Mouse (Mus musculus) midbrain, embryonic 15.5 days (tissue): ENCODE measurements around the gene Mdk. TPM values are rescaled to one million over a fixed set of nuclear protein-coding genes. Genes with fewer than 3 reads are reported as not detected.

ENCODE experiments used
- ATAC-seq: fragments of 200-750 bp; cut with Nextera tagmentation; replicated peaks from 2 replicates; pipeline ENCODE4 v1.8.0; 2017; ENCODE audit warnings: moderate TSS enrichment
- H3K27ac ChIP-seq: fragments of 300-500 bp; sonication (generic); 2 replicates; pipeline ENCODE4 v1.5.1; 2015; ENCODE audit warnings: mild to moderate bottlenecking, inconsistent platforms
- H3K27me3 ChIP-seq: fragments of 300-500 bp; sonication (generic); replicated peaks from 2 replicates; pipeline ENCODE4 v1.6.1; 2015; ENCODE audit warnings: inconsistent platforms
- H3K36me3 ChIP-seq: fragments of 300-500 bp; sonication (generic); replicated peaks from 2 replicates; pipeline ENCODE4 v1.6.1; 2015; ENCODE audit warnings: inconsistent platforms
- H3K4me1 ChIP-seq: fragments of 300-500 bp; sonication (generic); 2 replicates; pipeline ENCODE4 v1.6.1; 2015; ENCODE audit warnings: inconsistent platforms
- H3K4me2 ChIP-seq: fragments of 300-500 bp; sonication (generic); 2 replicates; pipeline ENCODE4 v1.6.1; 2015; ENCODE audit warnings: inconsistent platforms, mild to moderate bottlenecking, moderate library complexity
- H3K4me3 ChIP-seq: fragments of 300-500 bp; sonication (generic); 2 replicates; pipeline ENCODE4 v1.5.1; 2015; ENCODE audit warnings: mild to moderate bottlenecking, inconsistent platforms
- H3K9ac ChIP-seq: fragments of 300-500 bp; sonication (generic); 2 replicates; pipeline ENCODE4 v1.6.1; 2015; ENCODE audit warnings: mild to moderate bottlenecking, inconsistent platforms
- H3K9me3 ChIP-seq: fragments of 300-500 bp; sonication (generic); 2 replicates; pipeline ENCODE4 v1.6.1; 2016; ENCODE audit warnings: inconsistent platforms
- WGBS: fragments of 180-500 bp; shearing (Covaris S2); methylation state at CpG from one replicate; pipeline ENCODE4 v1.1.7; 2015; ENCODE audit warnings: mixed read lengths; 5-methylcytosine and 5-hydroxymethylcytosine counted together
- polyA plus RNA-seq: library from polyadenylated mRNA; unstranded; fragments of >200 nt; fragmentation: Nextera tagmentation; extraction: Ambion mirVana; gene quantifications from 2 replicates; pipeline ENCODE4 v1.2.1, GENCODE M21; 2015

Mdk gene
- polyA plus RNA-seq, 1 experiment from 2014 or later: 132 TPM

- peaks cover 17% of the 10 kb centered on the region for H3K4me1 ChIP-seq
- no peak overlapping the region for H3K4me2 ChIP-seq
- no peak overlapping the region for H3K4me3 ChIP-seq
- WGBS: 15% methylated on average over 20 of the region's 20 CpGs
- ATAC-seq: no peak
- H3K27me3 ChIP-seq: peaks cover 8% of the 10 kb centered on the region; the same call in 1 of the 2 replicates
- no peak overlapping the region for H3K9ac ChIP-seq
- H3K36me3 ChIP-seq: no peaks in the 10 kb centered on the region
- H3K27ac ChIP-seq: 0 out of 2 replicates have a peak overlapping the region, but pooled peaks have one; percentile 49
- no peaks in the 10 kb centered on the region for H3K9me3 ChIP-seq
These were observed 33.3 kb upstream of the Mdk start for GRCm38 (mm10) chr2:91965417-91965816.

DNA sequence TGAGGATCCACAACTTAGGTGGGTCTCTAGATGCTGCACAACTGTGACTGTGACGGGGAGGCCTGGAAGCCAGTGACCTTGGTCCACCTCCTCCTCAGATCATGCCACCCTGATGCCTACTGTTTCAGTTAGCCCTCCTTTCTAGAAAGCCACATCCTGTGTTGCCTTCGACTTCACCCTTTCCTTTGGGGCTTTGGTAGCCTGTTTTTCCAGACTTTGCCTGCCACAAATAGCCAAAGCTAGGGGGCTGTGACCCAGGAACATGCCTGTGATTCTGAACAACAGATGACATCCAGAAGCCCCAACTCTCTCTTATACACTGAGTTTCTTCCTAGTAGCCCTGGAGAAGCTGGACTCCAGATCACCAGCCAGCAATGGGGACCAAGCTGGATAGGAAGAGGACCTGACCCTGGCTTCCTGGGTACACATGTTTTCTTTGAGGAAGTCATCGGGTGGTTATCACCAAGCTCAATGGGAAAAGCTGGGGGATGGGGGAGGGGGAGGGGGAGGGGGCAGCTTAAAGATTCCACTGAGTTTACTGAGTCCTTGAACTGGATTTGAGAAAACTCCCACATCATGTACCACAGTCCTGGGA is 32.6 kb upstream of the Mdk start:
- no peak for ATAC-seq
- peaks cover 17% of the 10 kb centered on the region for H3K4me1 ChIP-seq

GRCm38 (mm10) chr2:91963443-91963932 is 31.4 kb upstream of the Mdk start:
- no peaks in the 10 kb centered on the region for H3K9me3 ChIP-seq
- peak overlapping the region; percentile 94 for H3K9ac ChIP-seq
- H3K4me1 ChIP-seq: peaks cover 17% of the 10 kb centered on the region
- H3K27me3 ChIP-seq: peaks cover 8% of the 10 kb centered on the region; the same call in 1 of the 2 replicates
- ATAC-seq: peak; percentile 94
- H3K4me3 ChIP-seq: peak overlapping the region; percentile 94
- peak overlapping the region; percentile 79 for H3K27ac ChIP-seq
- 0% methylated on average over 46 of the region's 57 CpGs for WGBS
- H3K36me3 ChIP-seq: no peaks in the 10 kb centered on the region
- peak overlapping the region; percentile 86 for H3K4me2 ChIP-seq

More for the DNA sequence above, 32.6 kb upstream of the Mdk start:
- no peak overlapping the region for H3K4me2 ChIP-seq
- WGBS: 77% methylated on average over 3 of the region's 3 CpGs
- H3K27ac ChIP-seq: no peak overlapping the region
- peaks cover 8% of the 10 kb centered on the region; the same call in 1 of the 2 replicates for H3K27me3 ChIP-seq
- no peak overlapping the region for H3K9ac ChIP-seq
- H3K4me3 ChIP-seq: no peak overlapping the region
- H3K36me3 ChIP-seq: no peaks in the 10 kb centered on the region
- H3K9me3 ChIP-seq: no peaks in the 10 kb centered on the region

- peak; percentile 66 for ATAC-seq
- WGBS: under 1% methylated on average over 39 of the region's 39 CpGs
- Histone ChIP-seq H3K4me3 (peak overlapping the region; percentile 94), H3K27ac (peak overlapping the region; percentile 79), H3K4me2 (peak overlapping the region; percentile 86), H3K36me3 (no peaks in the 10 kb centered on the region), H3K9me3 (no peaks in the 10 kb centered on the region), H3K27me3 (peaks cover 8% of the 10 kb centered on the region; the same call in 1 of the 2 replicates), H3K4me1 (peaks cover 20% of the 10 kb centered on the region), H3K9ac (peak overlapping the region; percentile 94)
These were observed 30.8 kb upstream of the Mdk start for GRCm38 (mm10) chr2:91962864-91963401.

DNA sequence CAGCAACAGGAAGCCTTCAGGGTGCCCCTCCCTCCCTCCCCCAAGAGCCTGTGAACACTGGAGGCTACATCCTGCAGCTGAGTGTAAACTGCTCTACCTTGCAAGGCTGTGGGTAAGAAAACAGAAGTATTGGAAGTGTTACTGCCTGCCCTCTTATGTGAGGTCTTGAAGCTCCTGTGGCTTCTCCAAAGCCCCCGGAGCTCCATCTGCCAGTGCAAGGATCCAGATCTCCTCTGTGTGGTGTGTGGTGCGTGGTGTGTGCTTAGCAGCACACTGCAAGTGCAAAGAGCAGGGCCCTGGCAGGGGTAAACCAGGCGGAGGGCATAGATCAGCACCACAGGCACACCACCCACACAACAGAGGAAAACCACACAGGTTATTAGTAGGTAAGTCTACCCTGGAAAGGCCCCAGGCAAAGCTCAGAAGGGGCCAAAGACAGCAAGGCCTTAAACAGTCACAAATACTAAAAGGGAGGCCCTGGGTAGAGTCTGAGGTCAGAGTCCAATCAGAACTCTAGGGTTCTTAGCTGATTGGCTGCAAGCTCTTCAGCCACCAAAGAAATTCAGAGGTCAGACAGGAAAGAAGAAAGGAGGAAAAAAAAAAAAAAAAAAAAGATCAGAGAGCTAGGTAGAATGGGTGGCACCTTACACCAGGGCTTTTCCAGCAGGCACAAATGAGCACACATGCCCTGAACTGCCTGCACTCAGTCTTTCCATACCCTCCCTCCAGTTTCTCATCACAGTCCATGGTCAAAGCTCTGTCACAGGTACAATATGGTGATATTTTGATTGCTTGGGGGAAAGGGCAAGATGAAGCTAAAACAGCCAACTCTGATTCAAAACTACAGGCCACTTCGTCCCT is 30.0 kb upstream of the Mdk start:
- Histone ChIP-seq H3K4me2 (peak overlapping the region; percentile 86), H3K9ac (peak overlapping the region; percentile 94), H3K4me3 (peak overlapping the region; percentile 94), H3K4me1 (peaks cover 26% of the 10 kb centered on the region), H3K27ac (no peak overlapping the region), H3K36me3 (no peaks in the 10 kb centered on the region), H3K27me3 (peaks cover 8% of the 10 kb centered on the region; the same call in 1 of the 2 replicates), H3K9me3 (no peaks in the 10 kb centered on the region)
- ATAC-seq: no peak
- 64% methylated on average over 4 of the region's 4 CpGs for WGBS

- ATAC-seq: no peak
- H3K4me2 ChIP-seq: no peak overlapping the region
- 0 out of 2 replicates have a peak, but pooled peaks cover under 1% of the 10 kb centered on the region for H3K27me3 ChIP-seq
- H3K9me3 ChIP-seq: no peaks in the 10 kb centered on the region
- H3K9ac ChIP-seq: no peak overlapping the region
- no peak overlapping the region for H3K27ac ChIP-seq
- 91% methylated on average over 5 of the region's 5 CpGs for WGBS
- H3K4me3 ChIP-seq: no peak overlapping the region
- peaks cover 29% of the 10 kb centered on the region for H3K4me1 ChIP-seq
- H3K36me3 ChIP-seq: no peaks in the 10 kb centered on the region
These were observed 28.4 kb upstream of the Mdk start for GRCm38 (mm10) chr2:91960459-91960858.

- Histone ChIP-seq H3K4me1 (peaks cover 29% of the 10 kb centered on the region), H3K4me3 (no peak overlapping the region), H3K9ac (no peak overlapping the region), H3K9me3 (no peaks in the 10 kb centered on the region), H3K27ac (no peak overlapping the region), H3K27me3 (no peaks in the 10 kb centered on the region), H3K36me3 (no peaks in the 10 kb centered on the region), H3K4me2 (no peak overlapping the region)
- no peak for ATAC-seq
- WGBS: 74% methylated on average over 11 of the region's 11 CpGs
These were observed 27.7 kb upstream of the Mdk start for GRCm38 (mm10) chr2:91959544-91960410.

GRCm38 (mm10) chr2:91958701-91959457 is 26.8 kb upstream of the Mdk start:
- H3K27me3 ChIP-seq: no peaks in the 10 kb centered on the region
- H3K9ac ChIP-seq: no peak overlapping the region
- H3K9me3 ChIP-seq: no peaks in the 10 kb centered on the region
- no peak overlapping the region for H3K27ac ChIP-seq
- H3K4me2 ChIP-seq: no peak overlapping the region
- 53% methylated on average over 10 of the region's 10 CpGs for WGBS
- H3K4me3 ChIP-seq: no peak overlapping the region
- peaks cover 27% of the 10 kb centered on the region for H3K4me1 ChIP-seq
- ATAC-seq: no peak
- no peaks in the 10 kb centered on the region for H3K36me3 ChIP-seq

GRCm38 (mm10) chr2:91958049-91958448 is 26.0 kb upstream of the Mdk start:
- ATAC-seq: no peak
- 85% methylated on average over 8 of the region's 8 CpGs for WGBS
- no peak overlapping the region for H3K27ac ChIP-seq
- H3K36me3 ChIP-seq: no peaks in the 10 kb centered on the region
- H3K9me3 ChIP-seq: no peaks in the 10 kb centered on the region
- H3K4me3 ChIP-seq: no peak overlapping the region
- no peaks in the 10 kb centered on the region for H3K27me3 ChIP-seq
- peaks cover 26% of the 10 kb centered on the region for H3K4me1 ChIP-seq
- H3K9ac ChIP-seq: no peak overlapping the region
- H3K4me2 ChIP-seq: no peak overlapping the region

DNA sequence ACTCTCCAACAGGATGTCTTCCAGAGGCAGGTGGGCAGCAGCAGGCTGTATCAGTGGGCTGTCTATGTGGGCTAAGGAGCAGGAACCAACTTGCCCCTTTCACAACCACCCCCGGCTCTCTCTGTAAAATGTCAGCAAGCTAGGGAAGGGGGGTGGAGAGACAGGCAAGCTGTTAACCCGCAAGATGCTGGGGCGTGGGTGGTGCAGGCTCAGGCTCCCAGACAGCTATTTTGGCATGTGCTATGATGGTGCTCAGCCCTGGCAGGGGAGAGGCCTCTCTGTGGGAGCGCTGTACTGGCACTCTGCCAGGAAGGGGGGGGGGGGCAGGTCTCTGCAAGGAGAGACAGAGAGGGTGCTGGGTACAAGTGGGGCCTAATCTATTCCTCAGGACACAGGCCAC is 25.0 kb upstream of the Mdk start:
- WGBS: 30% methylated on average over 4 of the region's 4 CpGs
- Histone ChIP-seq H3K9ac (no peak overlapping the region), H3K4me3 (no peak overlapping the region)

DNA sequence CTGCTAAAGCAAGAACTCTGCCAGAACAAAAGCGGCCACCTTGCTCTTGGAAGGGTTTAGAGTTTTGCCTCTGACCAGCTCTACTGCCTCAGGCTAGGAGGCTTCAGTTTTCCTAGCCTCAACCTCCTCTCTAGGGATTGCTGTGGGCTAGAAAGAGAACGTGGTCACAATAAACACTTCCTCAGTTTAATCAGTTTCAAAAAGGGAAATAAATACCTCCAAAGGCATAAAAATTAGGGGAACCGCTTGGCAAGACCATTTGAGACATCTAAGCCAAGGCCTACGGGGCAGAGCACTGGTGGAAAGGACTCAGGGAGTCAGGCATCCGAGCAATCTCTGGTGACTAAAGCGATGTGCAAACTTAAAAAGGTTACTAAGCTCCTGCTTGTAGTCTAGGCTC is 23.8 kb upstream of the Mdk start:
- ATAC-seq: no peak
- Histone ChIP-seq H3K4me1 (peaks cover 12% of the 10 kb centered on the region), H3K9ac (no peak overlapping the region), H3K4me2 (no peak overlapping the region), H3K27ac (no peak overlapping the region), H3K9me3 (no peaks in the 10 kb centered on the region), H3K36me3 (no peaks in the 10 kb centered on the region), H3K27me3 (no peaks in the 10 kb centered on the region), H3K4me3 (no peak overlapping the region)
- 86% methylated on average over 6 of the region's 6 CpGs for WGBS

More for the DNA sequence above, 25.0 kb upstream of the Mdk start:
- peak; percentile 13; the same call in 1 of the 2 replicates for ATAC-seq
- Histone ChIP-seq H3K27ac (no peak overlapping the region), H3K9me3 (no peaks in the 10 kb centered on the region), H3K36me3 (no peaks in the 10 kb centered on the region), H3K4me1 (peaks cover 17% of the 10 kb centered on the region), H3K4me2 (no peak overlapping the region), H3K27me3 (no peaks in the 10 kb centered on the region)
